Mouse (Mus musculus): Measurements from ENCODE around the gene Clasp2.

GRCm38 (mm10) chr9:113743291-113743690, 2.0 kb downstream of the Clasp2 start:
- no peak for TF ChIP-seq POLR2A (IDR thresholded peaks at IDR 0.05; ENCODE audit: control insufficient read depth, low read depth, low read length)
- TF ChIP-seq CTCF (IDR thresholded peaks at IDR 0.05; ENCODE audit: control insufficient read depth, insufficient read depth, insufficient replicate concordance, low read depth, low read length): no peak

All from testis, adult 2 months (tissue).